Mouse (Mus musculus) central nervous system, embryonic 18 days (tissue): ENCODE results near the gene Xk. TPM values are rescaled to one million over a fixed set of nuclear protein-coding genes. Genes with fewer than 3 reads are reported as not detected.

ENCODE experiments used
- polyA plus RNA-seq: library from polyadenylated mRNA; depleted of rRNA; stranded (reverse); fragments of >200 nt; gene quantifications from 2 replicates; pipeline ENCODE4 v1.2.3, GENCODE M21; 2012; rRNA removed

Gene Xk
- 5.2 and 5.5 TPM in 2 replicates for polyA plus RNA-seq

DNA sequence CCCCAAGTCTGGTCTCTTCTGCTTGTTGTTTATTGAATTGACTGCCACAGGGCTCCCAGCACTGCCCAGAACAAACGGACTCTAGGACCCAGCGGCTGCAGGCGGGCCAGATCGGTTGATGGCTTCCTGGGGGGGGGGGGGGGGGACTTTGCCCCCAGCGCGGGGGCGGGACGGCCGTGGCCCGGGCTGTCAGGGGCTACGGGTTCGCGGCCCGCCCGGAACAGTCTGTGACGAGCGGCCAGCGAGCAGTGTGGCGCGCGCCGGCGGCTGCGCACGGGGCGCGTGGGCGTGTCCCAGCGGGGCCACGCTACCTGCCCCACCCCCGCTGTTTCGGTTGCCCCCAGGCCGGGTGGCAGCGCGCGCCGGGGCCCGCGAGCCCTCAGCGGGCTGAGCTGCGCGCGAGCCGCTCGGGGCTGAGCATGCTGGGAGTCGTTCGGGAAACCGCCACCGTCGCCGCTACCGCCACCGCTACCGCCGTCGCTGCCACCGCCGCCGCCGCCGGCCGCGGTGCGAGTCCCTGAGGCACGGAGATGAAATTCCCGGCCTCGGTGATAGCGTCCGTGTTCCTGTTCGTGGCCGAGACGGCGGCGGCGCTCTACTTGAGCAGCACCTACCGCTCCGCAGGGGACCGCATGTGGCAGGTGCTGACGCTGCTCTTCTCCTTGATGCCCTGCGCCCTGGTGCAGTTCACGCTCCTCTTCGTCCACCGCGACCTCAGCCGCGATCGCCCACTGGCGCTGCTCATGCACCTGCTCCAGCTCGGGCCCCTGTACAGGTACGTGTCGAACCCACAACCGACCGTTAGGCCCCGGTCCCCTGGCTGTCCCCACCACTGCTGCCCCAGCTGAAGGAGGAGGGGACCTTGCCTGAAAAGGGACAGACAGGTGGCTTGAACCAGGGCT lies at the start of gene Xk:
Gene Xk, plus strand, starts transcription at position 297 of the 902 bp plus-strand sequence.

DNA sequence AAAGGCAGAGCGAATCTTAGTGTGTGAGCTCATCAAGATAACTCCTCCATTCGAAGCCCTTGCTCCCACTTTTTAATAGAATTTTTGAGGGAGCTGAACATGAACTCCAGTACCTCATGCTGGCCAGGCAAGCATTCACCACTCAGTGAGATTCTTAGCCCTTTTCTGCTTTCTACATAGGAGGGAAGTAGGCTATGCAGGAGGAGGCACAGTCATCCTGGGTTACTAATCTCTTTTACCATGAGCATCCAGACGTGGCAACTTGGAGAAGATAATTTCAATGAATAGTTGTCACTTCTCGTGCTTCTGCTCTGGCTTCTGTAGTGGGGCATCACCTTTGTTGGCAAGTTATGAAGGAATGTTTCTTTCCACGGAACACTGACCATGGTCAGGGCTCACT lies 15.8 kb upstream of the Xk start, which contains the start of gene Gm14862:
Gene Gm14862, minus strand, starts transcription at position 134 of the 400 bp plus-strand sequence.

DNA sequence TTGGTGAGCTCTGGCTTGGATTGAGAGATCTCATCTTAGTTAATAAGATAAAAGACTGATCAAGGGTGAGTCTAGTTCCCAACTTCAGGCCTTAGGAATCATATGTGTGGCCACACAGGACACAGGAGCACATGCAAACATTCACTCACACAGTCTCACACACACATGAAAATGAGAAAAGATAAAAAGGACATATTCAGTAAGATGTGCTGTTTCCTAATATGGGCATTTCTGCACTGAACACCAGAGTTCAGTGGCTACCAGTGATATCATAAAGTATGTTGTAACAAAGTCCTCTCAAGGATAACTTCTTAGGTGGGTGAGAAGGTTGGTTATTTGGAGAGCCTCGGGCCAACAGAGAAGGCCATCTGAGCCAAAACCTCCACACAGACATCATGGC lies 10.9 kb downstream of the Xk start, which contains the start of gene H2al1m:
Gene H2al1m, plus strand, starts transcription at position 301 of the 400 bp plus-strand sequence.

GRCm38 (mm10) chrX:9350327-9350726 lies 77.8 kb downstream of the Xk start, which contains the start of gene H2al1k:
Gene H2al1k, plus strand, starts transcription at chrX:9350627.

Other genes with a start within 250 kb of the Xk start
- gene Fthl17e, start 239.3 kb upstream of the Xk start, polyA plus RNA-seq = not detected in 2 replicates
- not detected in 2 replicates for gene Fthl17f, start 209.7 kb upstream of the Xk start, polyA plus RNA-seq
- not detected in 2 replicates for gene 4930402K13Rik, start 168.2 kb upstream of the Xk start, polyA plus RNA-seq
- gene Lancl3, start 72.9 kb upstream of the Xk start, polyA plus RNA-seq = 3.0 and 3.4 TPM in 2 replicates
- gene Gm14862, start 15.9 kb upstream of the Xk start, polyA plus RNA-seq = not detected in 2 replicates
- gene H2al1m, start 11.0 kb downstream of the Xk start, polyA plus RNA-seq = 0.43 and 0.44 TPM in 2 replicates
- not detected in 2 replicates for gene H2al1k, start 77.9 kb downstream of the Xk start, polyA plus RNA-seq
- 0.23 and 0.31 TPM in 2 replicates for gene Cybb, start 215.0 kb downstream of the Xk start, polyA plus RNA-seq